Mouse (Mus musculus) right cerebral cortex, postnatal 25 days (tissue): ENCODE measurements around the gene Rc3h1.
"Not testable (repeated sequence)": the region's sequence is repeated elsewhere in the genome, so short reads cannot be mapped to it uniquely, and the experiment has no call there.

Source experiments
- DNase-seq: peaks from one replicate; pipeline ENCODE4 v3.0.0; 2022

Rc3h1 gene

GRCm38 (mm10) chr1:160967268-160967667 is 61.0 kb downstream of the Rc3h1 start:
- DNase-seq = no peak

DNA sequence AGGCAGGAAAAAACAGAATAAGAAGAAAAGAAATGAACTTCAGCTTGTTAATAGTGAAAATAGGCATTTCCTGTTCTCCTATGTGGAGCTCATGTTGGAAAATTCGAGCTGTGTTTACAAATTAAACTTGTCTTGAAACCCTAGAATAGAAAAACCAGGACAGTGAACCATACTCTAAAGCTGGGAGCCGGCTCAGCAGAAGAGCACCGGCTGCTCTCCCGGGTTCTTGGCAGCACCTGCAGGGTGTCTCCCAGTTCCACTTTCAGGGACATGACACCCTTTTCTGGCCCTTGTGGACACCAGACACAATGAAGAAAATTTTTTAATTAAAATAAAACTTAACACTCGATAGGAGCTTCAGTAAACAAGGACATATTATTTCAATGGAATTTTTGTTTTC is 62.4 kb downstream of the Rc3h1 start:
- no peak for DNase-seq

DNA sequence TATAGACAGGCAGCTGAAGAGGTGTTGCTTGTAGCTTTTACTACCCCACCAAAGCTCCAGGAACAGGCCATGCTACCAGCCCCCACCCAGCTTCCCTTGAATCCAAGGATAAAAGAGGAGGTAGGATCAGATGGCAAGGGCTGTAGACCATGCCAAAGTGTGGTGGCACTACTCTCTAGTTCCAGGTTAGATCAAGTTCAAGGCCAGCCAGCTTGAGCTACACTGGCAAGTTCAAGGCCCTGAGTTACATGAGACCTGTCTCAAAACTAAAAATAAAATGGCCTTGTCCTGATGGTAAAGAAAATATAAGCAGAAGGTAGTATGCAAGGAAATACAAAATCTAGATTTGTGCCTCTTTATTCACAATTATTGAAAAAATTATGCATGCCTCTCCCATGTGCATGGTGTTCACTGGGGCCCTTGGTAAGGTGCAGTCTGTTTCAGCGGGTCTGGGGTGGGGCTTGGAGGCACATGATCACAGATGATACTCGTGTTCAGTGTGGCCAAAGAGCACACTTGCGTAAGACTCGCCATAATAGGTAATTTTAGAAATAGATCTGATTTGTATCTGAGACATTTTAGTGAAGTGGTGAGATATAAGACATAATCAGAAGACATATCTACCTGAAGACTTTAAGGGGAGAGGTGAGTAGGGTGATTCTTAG is 72.0 kb downstream of the Rc3h1 start, which contains the start of gene Serpinc1:
Gene Serpinc1 (plus strand): TSS at position 515 of the 665 bp plus-strand sequence.
- DNase-seq = no peak

DNA sequence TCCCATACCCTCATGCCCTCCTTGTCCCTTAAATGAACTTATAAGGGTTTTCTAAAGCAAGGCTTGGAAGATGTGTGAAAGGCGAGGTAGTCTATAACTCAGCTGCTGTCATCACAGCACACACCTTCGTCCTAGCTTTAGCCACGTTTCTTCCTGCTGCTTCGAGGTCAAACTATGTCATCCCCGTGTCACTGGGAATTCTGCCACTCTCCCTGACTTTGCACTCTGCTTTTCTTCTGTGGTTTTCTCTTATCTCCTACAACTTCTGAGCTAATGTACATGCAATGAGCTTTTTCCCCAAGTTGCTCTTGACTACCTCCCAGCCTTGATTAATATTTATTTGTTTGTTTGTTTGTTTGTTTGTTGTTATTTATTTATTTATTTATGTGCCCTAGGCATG is 73.8 kb downstream of the Rc3h1 start:
- DNase-seq = no peak

GRCm38 (mm10) chr1:160980537-160981234 is 74.5 kb downstream of the Rc3h1 start:
- DNase-seq = no peak

DNA sequence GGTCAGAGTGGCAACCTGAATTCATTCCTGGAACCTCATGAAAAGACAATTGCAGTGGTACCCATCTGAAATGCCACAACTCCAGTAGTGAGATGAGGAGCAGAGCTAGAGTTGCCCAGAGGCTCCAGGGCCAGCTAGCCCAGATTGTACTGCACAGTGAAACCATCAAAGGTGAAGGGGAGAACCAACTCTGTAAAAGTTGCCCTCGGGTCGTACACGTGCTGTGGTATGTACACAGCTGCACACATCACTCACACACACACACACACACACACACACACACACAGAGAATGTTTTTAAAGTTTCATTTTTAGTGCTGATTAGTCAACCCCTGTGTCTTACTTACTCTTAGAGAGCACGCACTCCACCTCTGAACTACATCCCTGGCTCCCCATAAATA is 75.1 kb downstream of the Rc3h1 start:
- DNase-seq = no peak

- no peak for DNase-seq
Observed at GRCm38 (mm10) chr1:160982887-160983286, 76.7 kb downstream of the Rc3h1 start.

DNA sequence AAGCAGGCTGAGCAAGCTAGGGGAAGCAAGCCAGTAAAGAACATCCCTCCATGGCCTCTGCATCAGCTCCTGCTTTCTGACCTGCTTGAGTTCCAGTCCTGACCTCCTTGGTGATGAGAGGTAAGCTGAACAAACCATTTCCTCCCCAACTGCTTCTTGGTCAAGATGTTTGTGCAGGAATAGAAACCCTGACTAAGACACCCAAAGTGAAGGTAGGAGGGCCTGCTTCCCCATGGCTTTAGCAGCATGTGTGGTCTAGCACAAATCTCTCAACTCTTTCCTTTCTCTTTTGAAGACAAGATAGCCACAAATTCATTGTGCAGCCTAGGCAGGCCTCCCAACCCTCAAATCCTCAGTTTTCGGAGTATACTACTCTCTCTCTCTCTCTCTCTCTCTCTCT is 78.5 kb downstream of the Rc3h1 start:
- DNase-seq = not testable (repeated sequence)

GRCm38 (mm10) chr1:160985477-160985876 is 79.3 kb downstream of the Rc3h1 start:
- no peak for DNase-seq

DNA sequence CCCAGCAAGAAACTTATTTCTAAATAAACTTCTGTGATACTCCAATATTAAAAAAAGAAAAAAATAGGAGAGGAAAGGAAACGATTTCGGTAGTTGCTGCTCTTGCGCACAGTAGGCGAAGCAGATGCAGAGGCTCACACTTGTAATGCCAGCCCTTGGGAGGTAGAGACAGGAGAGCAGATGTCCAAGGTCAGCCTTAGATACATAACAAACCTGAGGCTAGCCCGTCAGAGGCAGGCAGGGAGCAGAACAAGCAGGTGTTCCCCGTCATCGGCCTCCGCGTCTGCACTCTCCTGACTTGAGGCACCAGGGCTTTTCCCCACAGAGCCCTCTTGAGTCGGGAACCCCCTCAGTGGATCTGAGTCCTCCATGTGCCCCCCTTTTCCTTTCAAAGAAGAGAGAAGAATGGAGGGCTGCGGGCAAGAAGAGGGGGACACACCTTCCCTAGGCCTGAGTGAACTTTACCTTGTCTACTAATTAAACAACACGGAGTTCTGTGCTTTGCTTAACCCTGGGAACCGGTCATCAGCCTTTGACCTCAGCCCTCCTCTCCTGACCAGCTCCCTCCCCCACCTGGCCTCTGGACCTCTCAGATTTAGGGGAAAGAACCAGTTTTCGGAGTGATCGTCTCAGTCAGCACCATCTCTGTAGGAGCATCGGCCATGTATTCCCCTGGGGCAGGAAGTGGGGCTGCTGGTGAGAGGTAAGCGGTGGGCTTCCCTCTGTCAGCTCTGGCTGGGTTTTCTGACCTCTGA is 80.8 kb downstream of the Rc3h1 start:
- DNase-seq = no peak

DNA sequence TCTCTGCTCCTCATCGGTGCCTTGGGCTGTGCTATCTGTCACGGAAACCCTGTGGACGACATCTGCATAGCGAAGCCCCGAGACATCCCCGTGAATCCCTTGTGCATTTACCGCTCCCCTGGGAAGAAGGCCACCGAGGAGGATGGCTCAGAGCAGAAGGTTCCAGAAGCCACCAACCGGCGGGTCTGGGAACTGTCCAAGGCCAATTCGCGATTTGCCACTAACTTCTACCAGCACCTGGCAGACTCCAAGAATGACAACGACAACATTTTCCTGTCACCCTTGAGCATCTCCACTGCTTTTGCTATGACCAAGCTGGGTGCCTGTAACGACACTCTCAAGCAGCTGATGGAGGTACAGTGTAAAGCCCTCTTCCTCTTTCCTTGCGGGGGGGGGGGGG is 83.2 kb downstream of the Rc3h1 start:
- no peak for DNase-seq

DNA sequence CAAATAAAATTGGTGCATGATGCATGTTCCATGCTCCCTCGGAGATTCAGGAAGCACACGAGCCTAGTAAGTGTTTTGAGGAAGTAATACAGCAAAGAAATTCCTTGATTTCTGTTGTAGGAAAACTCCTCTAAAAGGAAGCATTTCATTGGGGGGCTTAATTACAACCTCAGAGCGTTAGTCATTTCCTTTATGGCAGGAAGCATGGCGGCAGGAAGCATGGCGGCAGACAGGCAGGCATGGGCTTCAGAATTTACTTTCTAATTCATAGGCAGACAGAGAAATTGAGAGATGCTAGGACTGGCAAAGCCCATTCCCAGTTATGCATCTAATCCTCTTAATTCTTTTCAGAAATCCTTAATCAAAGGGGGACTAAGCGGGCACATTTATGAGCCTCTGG is 87.6 kb downstream of the Rc3h1 start:
- DNase-seq = no peak

- no peak for DNase-seq
Observed at GRCm38 (mm10) chr1:161004942-161005341, 98.7 kb downstream of the Rc3h1 start.

DNA sequence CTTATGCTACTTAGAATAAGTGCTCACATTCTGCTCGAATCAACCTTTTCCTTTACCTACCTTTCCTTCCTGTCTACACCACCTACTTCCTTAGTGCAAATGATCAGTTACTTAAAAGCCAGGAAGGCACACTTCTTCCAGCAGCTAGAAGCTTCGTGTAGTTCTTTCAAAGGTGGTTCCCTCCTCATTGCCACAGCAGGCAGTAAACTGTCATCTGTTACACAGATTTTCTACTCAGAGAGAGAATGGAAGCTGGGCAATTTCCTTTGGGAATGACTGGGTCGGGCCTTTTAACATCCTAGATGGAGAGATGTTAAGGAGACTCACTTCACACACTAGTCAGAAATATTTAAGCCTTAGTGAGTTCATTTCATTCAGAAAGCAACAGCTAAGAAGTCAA is 99.3 kb downstream of the Rc3h1 start:
- no peak for DNase-seq

DNA sequence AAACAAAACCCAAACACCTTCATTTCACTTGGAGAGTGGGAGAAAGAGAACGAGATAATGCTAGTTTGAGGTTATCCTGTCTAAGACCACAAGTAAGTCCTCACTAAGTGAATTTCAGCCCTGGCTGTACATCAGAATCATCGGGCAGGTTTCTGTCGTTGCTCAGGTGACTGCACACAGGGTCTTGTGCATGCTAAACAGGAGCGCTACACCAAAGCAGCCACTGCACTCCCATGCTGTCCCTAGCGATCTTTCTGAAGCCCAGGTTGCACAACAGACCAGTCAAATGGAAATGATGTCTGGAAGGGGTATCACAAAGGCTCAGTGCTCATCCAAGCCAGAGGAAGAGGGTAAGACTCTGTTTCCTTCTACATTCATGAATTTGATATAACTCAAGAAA is 100.3 kb downstream of the Rc3h1 start:
- DNase-seq = no peak

GRCm38 (mm10) chr1:161008038-161008437 is 101.8 kb downstream of the Rc3h1 start:
- no peak for DNase-seq

- DNase-seq = no peak
Observed at GRCm38 (mm10) chr1:161010436-161010835, 104.2 kb downstream of the Rc3h1 start.

DNA sequence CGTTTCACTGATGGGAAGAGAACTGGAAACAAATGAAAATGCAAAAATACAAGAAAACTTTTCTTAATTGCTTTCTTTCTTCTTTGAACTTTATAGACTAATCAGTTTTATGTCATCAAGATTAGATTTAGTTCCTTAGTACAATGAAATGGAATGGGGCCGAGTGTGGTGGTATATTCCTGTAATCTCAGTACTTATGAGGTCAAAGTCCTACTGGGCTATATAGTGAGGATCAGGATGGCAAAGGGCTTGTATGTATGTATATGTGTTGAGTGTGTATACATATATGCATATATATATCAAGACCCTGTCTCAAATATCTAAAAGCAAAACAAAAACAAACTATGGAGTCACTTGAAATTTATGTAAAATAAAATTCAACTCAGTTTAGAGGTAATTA is 110.2 kb downstream of the Rc3h1 start:
- no peak for DNase-seq

- DNase-seq = no peak
Observed at GRCm38 (mm10) chr1:161020051-161020450, 113.8 kb downstream of the Rc3h1 start.
